Mouse (Mus musculus) adrenal gland, postnatal 0 days (tissue): Measurements from ENCODE around the gene Sertad1. TPM values are rescaled to one million over a fixed set of nuclear protein-coding genes. Genes with fewer than 3 reads are reported as not detected.

Experiments used
- polyA plus RNA-seq: library from polyadenylated mRNA; unstranded; fragments of >200 nt; fragmentation: Nextera tagmentation; extraction: Ambion mirVana; gene quantifications from 2 replicates; pipeline ENCODE4 v1.2.1, GENCODE M21; 2015

Gene Sertad1
- polyA plus RNA-seq, result 33.7 and 41.7 TPM in 2 replicates

GRCm38 (mm10) chr7:27486770-27487697, at the start of gene Sertad1:
Sertad1 (plus strand) TSS chr7:27486910.

GRCm38 (mm10) chr7:27447419-27448286, 39.1 kb upstream of the Sertad1 start, which contains the start of the genes Sptbn4 and Blvrb:
Sptbn4 (minus strand) TSS chr7:27447686.
Blvrb (plus strand) TSS chr7:27447978.

GRCm38 (mm10) chr7:27473156-27473834, 13.4 kb upstream of the Sertad1 start, which contains the start of gene Sertad3:
Sertad3 (plus strand) TSS chr7:27473768.

GRCm38 (mm10) chr7:27499036-27499435, 12.3 kb downstream of the Sertad1 start, which contains the start of gene Prx:
Prx (plus strand) TSS chr7:27499324.

GRCm38 (mm10) chr7:27522967-27523366, 36.3 kb downstream of the Sertad1 start, which contains the start of gene Hipk4:
Hipk4 (plus strand) TSS chr7:27523267.

Other genes starting within 250 kb of the Sertad1 start
- 18.3 and 28.1 TPM in 2 replicates for gene Numbl, start 228.5 kb upstream of the Sertad1 start, polyA plus RNA-seq
- gene Ltbp4, start 149.2 kb upstream of the Sertad1 start, polyA plus RNA-seq, result 59.6 and 109 TPM in 2 replicates
- 13.6 and 13.9 TPM in 2 replicates for gene Shkbp1, start 130.9 kb upstream of the Sertad1 start, polyA plus RNA-seq
- not detected in 2 replicates for gene Gm20479, start 129.5 kb upstream of the Sertad1 start, polyA plus RNA-seq
- gene Sptbn4, start 39.2 kb upstream of the Sertad1 start, polyA plus RNA-seq, result 0.23 and 0.25 TPM in 2 replicates
- 93.1 and 109 TPM in 2 replicates for gene Blvrb, start 38.9 kb upstream of the Sertad1 start, polyA plus RNA-seq
- 27.5 and 29.9 TPM in 2 replicates for gene Sertad3, start 13.1 kb upstream of the Sertad1 start, polyA plus RNA-seq
- gene Prx, start 12.4 kb downstream of the Sertad1 start, polyA plus RNA-seq, result 2.6 and 3.8 TPM in 2 replicates
- 0.28 and 0.55 TPM in 2 replicates for gene Hipk4, start 36.4 kb downstream of the Sertad1 start, polyA plus RNA-seq
- 109 and 167 TPM in 2 replicates for gene Pld3, start 66.3 kb downstream of the Sertad1 start, polyA plus RNA-seq
- 12.9 and 17.7 TPM in 2 replicates for gene 2310022A10Rik, start 66.3 kb downstream of the Sertad1 start, polyA plus RNA-seq
- 96.0 and 155 TPM in 2 replicates for gene Akt2, start 104.6 kb downstream of the Sertad1 start, polyA plus RNA-seq
- 3.2 and 13.0 TPM in 2 replicates for gene Ttc9b, start 167.0 kb downstream of the Sertad1 start, polyA plus RNA-seq
- gene Map3k10, start 187.7 kb downstream of the Sertad1 start, polyA plus RNA-seq, result 13.4 and 16.1 TPM in 2 replicates
- 4.0 and 4.9 TPM in 2 replicates for gene Zfp607b, start 202.4 kb downstream of the Sertad1 start, polyA plus RNA-seq
- gene Zfp60, start 244.5 kb downstream of the Sertad1 start, polyA plus RNA-seq, result 18.6 and 19.1 TPM in 2 replicates